Mouse (Mus musculus) stomach, embryonic 14.5 days (tissue): ENCODE data around the gene Atg7. TPM values are rescaled to one million over a fixed set of nuclear protein-coding genes. Genes with fewer than 3 reads are reported as not detected.
A peak's percentile ranks its signal among the peaks of the same experiment; 100 is the strongest.

Source experiments
- ATAC-seq: fragments of 200-750 bp; cut with Nextera tagmentation; 2 replicates; pipeline ENCODE4 v1.8.0; 2017; ENCODE audit warnings: low read depth, moderate TSS enrichment; ENCODE audit not compliant: insufficient number of reproducible peaks, insufficient read depth, low FRiP score
- H3K27ac ChIP-seq: fragments of 300-500 bp; sonication (generic); 2 replicates; pipeline ENCODE4 v1.5.1; 2014; ENCODE audit warnings: mild to moderate bottlenecking, low read length, moderate library complexity, mixed read lengths
- H3K27me3 ChIP-seq: fragments of 300-500 bp; sonication (generic); 2 replicates; pipeline ENCODE4 v1.6.1; 2014; ENCODE audit warnings: low read length, control low read depth, mixed read lengths; ENCODE audit not compliant: control insufficient read depth, insufficient read depth
- H3K36me3 ChIP-seq: fragments of 300-500 bp; sonication (generic); 2 replicates; pipeline ENCODE4 v1.6.1; 2014; ENCODE audit warnings: mild to moderate bottlenecking, control low read depth, low read length, moderate library complexity, mixed read lengths; ENCODE audit not compliant: control insufficient read depth, insufficient read depth
- H3K4me1 ChIP-seq: fragments of 300-500 bp; sonication (generic); 2 replicates; pipeline ENCODE4 v1.6.1; 2014; ENCODE audit warnings: low read length, control low read depth, mixed read lengths; ENCODE audit not compliant: control insufficient read depth, insufficient read depth
- H3K4me2 ChIP-seq: fragments of 300-500 bp; sonication (generic); replicated peaks from 2 replicates; pipeline ENCODE4 v1.6.1; 2014; ENCODE audit warnings: low read depth, low read length, control low read depth
- H3K4me3 ChIP-seq: fragments of 300-500 bp; sonication (generic); 2 replicates; pipeline ENCODE4 v1.5.1; 2014; ENCODE audit warnings: low read depth, low read length, control low read depth
- H3K9ac ChIP-seq: fragments of 300-500 bp; sonication (generic); replicated peaks from 2 replicates; pipeline ENCODE4 v1.6.1; 2014; ENCODE audit warnings: low read depth, mild to moderate bottlenecking, control low read depth, low read length, moderate library complexity, mixed read lengths
- H3K9me3 ChIP-seq: fragments of 300-500 bp; sonication (generic); 2 replicates; pipeline ENCODE4 v1.6.1; 2016; ENCODE audit warnings: low read depth, low read length, control low read depth; ENCODE audit not compliant: control insufficient read depth
- WGBS: fragments of 180-500 bp; shearing (Covaris S2); extraction: QIAGEN DNeasy Blood & Tissue Kit; methylation state at CpG from one replicate; pipeline ENCODE4 v1.1.7; 2014; 5-methylcytosine and 5-hydroxymethylcytosine counted together
- polyA plus RNA-seq: library from polyadenylated mRNA; unstranded; fragments of >200 nt; fragmentation: Nextera tagmentation; extraction: Ambion mirVana; gene quantifications from 2 replicates; pipeline ENCODE4 v1.2.1, GENCODE M21; 2014

Gene Atg7
- polyA plus RNA-seq, 1 experiment from 2014 or later, result 23.2 TPM

- Histone ChIP-seq H3K27ac (no peak overlapping the region), H3K36me3 (peaks cover 2% of the 10 kb centered on the region; the same call in 1 of the 2 replicates), H3K4me2 (no peak overlapping the region), H3K9me3 (no peaks in the 10 kb centered on the region), H3K27me3 (no peaks in the 10 kb centered on the region), H3K4me3 (no peak overlapping the region), H3K9ac (no peak overlapping the region), H3K4me1 (peaks cover 16% of the 10 kb centered on the region)
- ATAC-seq, result peak; percentile 39; the same call in 1 of the 2 replicates
- 35% methylated on average over 2 of the region's 2 CpGs for WGBS
These were observed 211.5 kb downstream of the Atg7 start for GRCm38 (mm10) chr6:114854368-114854767.

GRCm38 (mm10) chr6:114855644-114856043 lies 212.7 kb downstream of the Atg7 start:
- WGBS, result 17% methylated on average over 3 of the region's 3 CpGs
- Histone ChIP-seq H3K4me1 (peaks cover 16% of the 10 kb centered on the region), H3K27ac (no peak overlapping the region)

GRCm38 (mm10) chr6:114856501-114856900 lies 213.6 kb downstream of the Atg7 start:
- WGBS, result 78% methylated on average over 4 of the region's 4 CpGs
- Histone ChIP-seq H3K9ac (no peak overlapping the region), H3K36me3 (peaks cover 15% of the 10 kb centered on the region), H3K27ac (no peak overlapping the region), H3K27me3 (no peaks in the 10 kb centered on the region), H3K4me2 (no peak overlapping the region), H3K9me3 (no peaks in the 10 kb centered on the region), H3K4me3 (no peak overlapping the region), H3K4me1 (peaks cover 19% of the 10 kb centered on the region)
- no peak for ATAC-seq

More at GRCm38 (mm10) chr6:114855644-114856043, 212.7 kb downstream of the Atg7 start:
- H3K9ac ChIP-seq, result no peak overlapping the region
- H3K4me3 ChIP-seq, result no peak overlapping the region
- peaks cover 7% of the 10 kb centered on the region; the same call in 1 of the 2 replicates for H3K36me3 ChIP-seq
- ATAC-seq, result no peak
- H3K27me3 ChIP-seq, result no peaks in the 10 kb centered on the region
- H3K4me2 ChIP-seq, result no peak overlapping the region
- H3K9me3 ChIP-seq, result no peaks in the 10 kb centered on the region

DNA sequence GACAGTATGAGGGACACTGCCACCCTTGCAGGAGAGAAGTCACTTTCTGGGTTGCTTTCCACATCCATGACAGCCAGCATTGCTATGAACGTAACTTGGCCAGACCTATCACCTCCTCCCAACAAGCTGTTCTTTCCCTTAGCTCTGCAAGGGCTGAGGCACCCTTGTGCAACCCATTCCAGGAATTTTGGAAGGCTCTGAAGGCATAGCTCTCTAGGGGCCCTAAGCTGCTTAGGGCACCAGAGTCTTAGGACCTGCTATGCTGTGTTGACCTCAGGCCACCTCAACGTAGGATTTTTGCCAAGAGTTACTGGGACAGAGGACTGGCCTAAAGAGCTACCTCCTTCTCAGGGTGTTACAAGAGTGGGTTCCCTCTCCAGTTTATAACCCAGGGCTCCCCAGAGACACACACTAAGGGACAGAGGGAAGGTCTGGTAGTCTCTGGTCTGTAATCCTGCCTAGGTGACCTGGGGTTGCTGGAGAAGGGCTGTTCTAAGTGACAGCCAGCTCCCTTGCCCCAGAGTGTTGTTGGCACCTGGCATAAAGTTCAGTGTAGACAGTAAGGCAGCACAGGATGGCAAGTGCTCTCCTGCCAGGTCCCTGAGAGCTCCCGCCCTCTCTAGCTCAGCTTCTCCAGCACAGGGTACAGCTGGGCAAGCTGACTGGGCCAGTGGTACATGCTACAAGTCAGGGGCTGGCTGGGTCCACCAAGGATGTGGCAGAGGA lies 215.3 kb downstream of the Atg7 start:
- no peak overlapping the region for H3K9ac ChIP-seq
- H3K9me3 ChIP-seq, result no peaks in the 10 kb centered on the region
- 81% methylated on average over 3 of the region's 3 CpGs for WGBS
- peaks cover 31% of the 10 kb centered on the region for H3K36me3 ChIP-seq
- ATAC-seq, result no peak
- no peak overlapping the region for H3K4me3 ChIP-seq
- H3K4me2 ChIP-seq, result no peak overlapping the region
- H3K27me3 ChIP-seq, result no peaks in the 10 kb centered on the region
- no peak overlapping the region for H3K27ac ChIP-seq
- H3K4me1 ChIP-seq, result peaks cover 22% of the 10 kb centered on the region

GRCm38 (mm10) chr6:114858722-114859053 lies 215.8 kb downstream of the Atg7 start:
- H3K4me1 ChIP-seq, result peaks cover 22% of the 10 kb centered on the region
- no peak overlapping the region for H3K4me2 ChIP-seq
- peaks cover 36% of the 10 kb centered on the region for H3K36me3 ChIP-seq
- WGBS, result 84% methylated on average over 4 of the region's 4 CpGs
- no peak for ATAC-seq
- no peak overlapping the region for H3K27ac ChIP-seq
- H3K9me3 ChIP-seq, result no peaks in the 10 kb centered on the region
- no peaks in the 10 kb centered on the region for H3K27me3 ChIP-seq
- no peak overlapping the region for H3K4me3 ChIP-seq
- no peak overlapping the region for H3K9ac ChIP-seq

GRCm38 (mm10) chr6:114860677-114861568 lies 218.0 kb downstream of the Atg7 start:
- WGBS, result 74% methylated on average over 14 of the region's 14 CpGs
- Histone ChIP-seq H3K4me1 (peaks cover 9% of the 10 kb centered on the region; the same call in 1 of the 2 replicates), H3K4me2 (no peak overlapping the region), H3K9ac (no peak overlapping the region), H3K4me3 (no peak overlapping the region), H3K9me3 (no peaks in the 10 kb centered on the region), H3K27ac (peak overlapping the region; percentile 33; the same call in 1 of the 2 replicates), H3K36me3 (peaks cover 36% of the 10 kb centered on the region), H3K27me3 (no peaks in the 10 kb centered on the region)
- no peak for ATAC-seq

DNA sequence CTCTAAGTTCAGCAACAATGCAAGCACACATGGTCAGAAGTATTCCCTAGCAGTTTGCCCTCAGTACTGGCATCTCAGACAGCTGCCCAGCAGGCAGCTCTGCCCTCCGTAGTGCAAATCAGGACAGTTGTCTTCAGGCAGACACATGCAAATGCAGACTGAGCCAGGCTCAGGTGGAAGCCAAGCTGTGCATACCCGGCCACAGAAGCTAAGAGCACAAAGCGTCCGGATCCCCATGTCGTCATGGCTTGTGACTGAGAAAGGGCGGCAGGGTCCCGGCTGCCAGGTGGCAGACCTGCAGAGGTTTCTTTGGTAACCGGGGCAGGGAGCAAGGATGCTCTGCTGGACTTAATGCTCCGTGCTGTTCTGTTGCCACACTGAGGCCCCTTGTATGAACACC lies 218.7 kb downstream of the Atg7 start:
- peaks cover 13% of the 10 kb centered on the region; the same call in 1 of the 2 replicates for H3K4me1 ChIP-seq
- peak overlapping the region; percentile 33; the same call in 1 of the 2 replicates for H3K27ac ChIP-seq
- no peaks in the 10 kb centered on the region for H3K9me3 ChIP-seq
- H3K4me3 ChIP-seq, result no peak overlapping the region
- no peak overlapping the region for H3K4me2 ChIP-seq
- ATAC-seq, result no peak
- no peaks in the 10 kb centered on the region for H3K27me3 ChIP-seq
- peaks cover 36% of the 10 kb centered on the region for H3K36me3 ChIP-seq
- 79% methylated on average over 9 of the region's 9 CpGs for WGBS
- no peak overlapping the region for H3K9ac ChIP-seq

- Histone ChIP-seq H3K4me1 (peaks cover 13% of the 10 kb centered on the region; the same call in 1 of the 2 replicates), H3K4me3 (no peak overlapping the region), H3K27me3 (no peaks in the 10 kb centered on the region), H3K27ac (no peak overlapping the region), H3K4me2 (no peak overlapping the region), H3K36me3 (peaks cover 36% of the 10 kb centered on the region), H3K9ac (no peak overlapping the region), H3K9me3 (no peaks in the 10 kb centered on the region)
- 86% methylated on average over 9 of the region's 9 CpGs for whole genome bisulfite sequencing
- no peak for ATAC-seq
These were observed 219.1 kb downstream of the Atg7 start for GRCm38 (mm10) chr6:114862046-114862445.
